Mouse (Mus musculus): ENCODE data around the gene Psmb3. TPM values are rescaled to one million over a fixed set of nuclear protein-coding genes. Genes with fewer than 3 reads are reported as not detected.
"Not testable (repeated sequence)": the region's sequence is repeated elsewhere in the genome, so short reads cannot be mapped to it uniquely, and the experiment has no call there.

Gene Psmb3
- total RNA-seq, 2 experiments from 2014 or later, result 227 to 235 TPM

- DNase-seq, result no peak
These were observed 7.3 kb upstream of the Psmb3 start for GRCm38 (mm10) chr11:97695712-97696401.

DNA sequence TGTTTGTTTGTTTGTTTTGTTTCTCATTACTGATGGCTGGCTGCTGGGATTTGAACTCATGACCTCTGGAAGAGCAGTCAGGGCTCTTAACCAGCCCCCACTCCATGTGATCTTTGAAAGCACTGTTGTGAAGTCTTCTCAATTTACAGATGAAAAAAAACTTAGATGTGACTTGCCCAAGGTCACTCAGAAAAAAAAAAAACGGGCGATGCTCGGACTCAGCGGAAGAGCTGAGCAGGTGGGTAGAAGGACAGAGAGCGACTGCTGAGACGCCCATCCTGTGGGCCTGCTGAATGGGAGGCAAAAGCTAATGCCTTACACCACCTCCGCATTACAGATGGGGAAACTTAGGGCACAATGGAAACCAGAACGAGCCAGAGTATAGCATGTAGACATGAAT is 6.5 kb upstream of the Psmb3 start:
- no peak for DNase-seq

DNA sequence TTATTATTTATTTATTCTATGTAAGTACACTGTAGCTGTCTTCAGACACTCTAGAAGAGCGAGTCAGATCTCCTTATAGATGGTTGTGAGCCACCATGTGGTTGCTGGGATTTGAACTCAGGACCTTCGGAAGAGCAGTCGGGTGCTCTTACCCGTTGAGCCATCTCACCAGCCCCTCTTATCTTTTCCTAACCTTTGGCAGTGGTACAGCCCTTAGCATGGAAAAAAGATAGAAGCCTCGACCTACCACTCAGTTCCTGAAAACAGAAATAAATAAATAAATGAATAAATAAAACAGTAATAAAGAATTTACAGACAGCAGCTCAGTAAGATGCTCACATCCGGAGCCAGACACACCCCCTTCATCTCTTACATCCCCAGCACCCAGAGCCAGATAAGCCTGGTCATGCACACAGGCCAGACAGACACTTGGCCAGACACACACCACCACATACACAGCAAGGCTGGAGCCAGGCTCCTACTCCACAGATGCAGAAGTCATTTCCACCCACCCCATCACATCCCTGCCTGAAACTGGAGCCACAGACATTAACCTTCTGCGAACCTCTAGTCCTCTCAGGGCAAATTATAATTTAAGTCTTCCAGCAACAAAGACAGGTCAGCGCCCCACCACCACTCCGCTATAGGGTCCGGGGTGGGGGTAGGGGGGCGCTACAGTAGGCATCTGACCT is 5.9 kb upstream of the Psmb3 start:
- no peak for DNase-seq

GRCm38 (mm10) chr11:97697891-97698529 is 5.2 kb upstream of the Psmb3 start:
- DNase-seq, result no peak

GRCm38 (mm10) chr11:97698741-97699611 is 4.2 kb upstream of the Psmb3 start:
- peak; percentile 83 to 93 for DNase-seq

GRCm38 (mm10) chr11:97699626-97700002 is 3.6 kb upstream of the Psmb3 start:
- peak; percentile 88 to 91 for DNase-seq

- peak; percentile 85 to 86 for DNase-seq
These were observed 3.0 kb upstream of the Psmb3 start, which contains the start of gene Pcgf2 for GRCm38 (mm10) chr11:97700003-97700745. TSS of gene Pcgf2 (minus strand) at chr11:97700497.

GRCm38 (mm10) chr11:97700746-97701580 is 2.2 kb upstream of the Psmb3 start:
- DNase-seq, result peak in 1 of 2 experiments; percentile 39

- DNase-seq, result no peak
These were observed 1.4 kb upstream of the Psmb3 start for GRCm38 (mm10) chr11:97701581-97702392.

DNA sequence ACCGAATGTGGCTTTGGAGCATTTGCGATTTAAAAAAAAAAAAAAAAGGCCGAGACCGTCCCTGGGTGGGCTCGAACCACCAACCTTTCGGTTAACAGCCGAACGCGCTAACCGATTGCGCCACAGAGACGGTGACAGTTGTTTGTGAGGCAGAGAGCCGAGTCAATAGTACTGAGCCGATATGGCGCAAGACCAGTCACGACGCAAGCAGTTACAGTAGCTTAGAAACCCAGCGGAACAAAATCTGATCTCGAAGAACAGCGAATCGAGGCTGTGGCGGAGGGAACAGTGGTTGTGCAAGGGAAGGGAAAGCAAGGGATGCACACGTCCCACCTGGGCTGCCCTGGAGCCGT is 830 bp upstream of the Psmb3 start:
- DNase-seq, result peak; percentile 87 to 90

DNA sequence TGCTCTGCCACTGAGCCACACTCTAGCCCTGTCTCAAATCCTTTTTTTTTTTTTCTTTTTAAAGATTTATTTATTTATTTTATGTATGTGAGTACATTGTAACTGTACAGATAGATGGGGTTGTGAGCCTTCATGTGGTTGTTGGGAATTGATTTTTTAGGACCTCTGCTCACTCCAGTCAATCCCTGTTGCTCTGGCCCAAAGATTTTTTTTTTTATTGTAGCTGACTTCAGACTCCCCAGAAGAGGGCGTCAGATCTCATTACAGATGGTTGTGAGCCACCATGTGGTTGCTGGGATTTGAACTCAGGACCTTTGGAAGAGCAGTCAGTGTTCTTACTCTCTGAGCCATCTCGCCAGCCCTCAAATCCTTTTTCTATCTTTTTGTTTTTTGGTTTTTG is 6.9 kb downstream of the Psmb3 start:
- DNase-seq, result not testable (repeated sequence)

DNA sequence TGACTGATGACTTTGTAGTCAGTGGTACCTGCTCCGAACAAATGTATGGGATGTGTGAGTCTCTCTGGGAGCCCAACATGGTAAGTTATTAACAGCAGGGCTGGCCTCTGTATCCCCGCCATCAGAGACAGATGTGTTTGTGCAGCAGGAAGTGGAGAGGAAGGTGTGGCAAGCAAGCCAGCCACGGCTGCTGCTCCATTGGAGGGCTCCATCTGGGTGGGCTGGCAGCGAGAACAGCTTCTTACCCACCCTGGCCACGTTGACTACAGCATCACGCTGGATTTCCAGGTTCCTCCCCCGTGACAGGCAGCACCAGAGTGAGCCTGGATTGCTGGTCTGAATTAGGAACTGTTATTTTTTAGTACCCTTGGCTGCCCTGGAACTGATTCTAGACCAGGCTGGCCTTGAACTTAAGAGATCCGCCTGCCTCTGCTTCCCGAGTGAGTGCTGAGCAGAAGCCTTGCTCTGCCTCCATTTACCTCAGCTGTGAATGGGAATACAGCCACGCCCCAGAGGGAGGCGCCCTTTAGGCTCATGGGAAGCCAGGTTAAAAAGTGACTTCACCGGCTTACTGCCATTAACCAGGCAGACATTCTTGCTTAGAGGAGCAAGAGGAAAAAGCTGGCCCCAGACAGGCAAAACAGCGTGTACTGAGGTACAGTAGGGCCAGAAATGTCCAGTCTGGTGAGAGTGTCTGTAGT is 8.2 kb downstream of the Psmb3 start:
- DNase-seq, result no peak

DNA sequence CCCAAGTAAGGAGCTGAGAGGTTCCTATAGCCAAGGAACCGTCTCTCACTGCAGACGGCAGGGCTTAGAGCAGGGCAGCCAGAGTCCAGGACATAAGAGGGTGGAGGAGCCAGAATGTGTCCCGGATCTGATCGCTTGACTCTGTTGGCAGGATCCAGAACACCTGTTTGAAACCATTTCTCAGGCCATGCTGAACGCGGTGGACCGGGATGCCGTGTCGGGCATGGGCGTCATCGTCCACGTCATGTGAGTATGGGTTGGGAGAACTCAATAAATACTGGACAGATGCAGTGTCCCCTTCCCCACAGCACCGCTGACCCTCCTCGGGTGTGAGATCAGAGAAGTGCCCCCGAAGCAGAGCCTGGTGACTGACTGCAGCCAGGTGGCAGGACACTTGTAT is 9.1 kb downstream of the Psmb3 start:
- no peak for DNase-seq

GRCm38 (mm10) chr11:97713896-97714295 is 10.7 kb downstream of the Psmb3 start:
- DNase-seq, result peak; percentile 79

- DNase-seq, result no peak
These were observed 11.2 kb downstream of the Psmb3 start for GRCm38 (mm10) chr11:97714356-97714755.

DNA sequence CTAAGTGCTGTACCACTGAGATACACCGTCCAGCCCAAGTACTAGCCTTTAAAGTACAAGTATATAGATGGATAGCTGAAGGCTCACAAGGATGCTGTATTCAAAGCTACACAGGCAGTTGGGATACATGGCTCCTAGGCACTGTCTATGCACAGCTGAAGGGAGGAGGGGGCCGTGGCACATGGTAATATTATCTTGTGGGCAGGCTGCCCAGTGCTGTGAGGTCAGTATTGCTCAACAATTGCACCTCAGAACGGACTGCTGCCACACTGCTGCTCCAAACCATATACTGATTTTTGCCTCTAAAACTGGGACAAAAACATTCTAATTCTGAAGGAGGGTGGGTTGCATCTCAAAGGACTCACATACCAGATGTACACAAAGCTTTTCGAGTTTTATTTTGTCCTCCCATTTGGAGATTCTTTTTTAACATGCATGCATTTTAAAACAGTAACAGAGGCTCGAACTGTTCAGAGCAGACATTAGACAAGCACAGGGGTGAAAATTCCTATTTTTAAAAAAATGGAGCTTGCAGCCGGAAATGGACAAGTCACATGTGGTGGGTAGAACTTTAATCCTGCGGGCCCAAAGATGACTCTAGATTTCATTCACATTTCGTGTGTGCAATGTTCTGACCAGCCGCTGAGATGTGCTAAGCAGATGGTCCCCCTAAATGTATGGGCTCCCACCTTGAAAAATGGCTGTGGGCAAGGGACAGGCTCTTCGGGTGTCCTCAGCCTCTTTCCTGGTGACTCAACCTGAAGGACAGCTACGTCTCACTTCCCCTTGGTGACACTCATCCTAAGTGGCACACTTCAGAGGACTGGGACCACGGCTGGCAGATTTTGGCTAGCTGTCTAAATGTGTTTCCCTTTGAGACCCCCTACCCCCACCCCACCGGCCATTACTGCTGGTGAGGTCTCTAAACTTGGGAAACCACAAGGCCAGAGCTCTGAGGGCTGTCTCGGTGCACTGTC is 11.9 kb downstream of the Psmb3 start:
- peak; percentile 81 for DNase-seq

GRCm38 (mm10) chr11:97716021-97716420 is 12.8 kb downstream of the Psmb3 start:
- DNase-seq, result no peak

Measured in adrenal gland, postnatal 36 days (tissue).